Mouse (Mus musculus): Measurements from ENCODE around the gene Casq2.

- TF ChIP-seq HCFC1 (IDR thresholded peaks at IDR 0.05; ENCODE audit: borderline replicate concordance, insufficient read depth, low read length) (no peak), ZC3H11A (IDR thresholded peaks at IDR 0.05; ENCODE audit: borderline replicate concordance, low read depth, low read length) (no peak), MAFK (IDR thresholded peaks at IDR 0.05; ENCODE audit: insufficient read depth, low read depth, low read length) (no peak), CHD2 (IDR thresholded peaks at IDR 0.05; ENCODE audit: low read depth, low read length) (no peak), ZNF384 (IDR thresholded peaks at IDR 0.05; ENCODE audit: low read depth, low read length) (no peak)
Observed at GRCm38 (mm10) chr3:102060065-102060464, 26.1 kb upstream of the Casq2 start.
